Mouse (Mus musculus) C2C12 (cell line): ENCODE results near the gene Muc20.

ENCODE experiments used
- CEBPB ChIP-seq: IDR thresholded peaks from one replicate; pipeline ENCODE4 v1.6.1; 2011; ENCODE audit warnings: low read depth, mild to moderate bottlenecking, control low read depth, moderate library complexity
- CTCF ChIP-seq: IDR thresholded peaks from one replicate; pipeline ENCODE4 v1.5.1; 2011; ENCODE audit not compliant: control insufficient read depth, insufficient read depth, insufficient read length
- FOSL1 ChIP-seq: IDR thresholded peaks from one replicate; pipeline ENCODE4 v1.8.0; 2011; ENCODE audit warnings: mild to moderate bottlenecking, low read length; ENCODE audit not compliant: poor library complexity, insufficient read depth, severe bottlenecking
- MAX ChIP-seq: IDR thresholded peaks from one replicate; pipeline ENCODE4 v1.6.1; 2011; ENCODE audit warnings: mild to moderate bottlenecking, control low read depth
- MYOD1 ChIP-seq: IDR thresholded peaks from one replicate; pipeline ENCODE4 v1.6.1; 2011; ENCODE audit warnings: low read depth; ENCODE audit not compliant: control insufficient read depth, insufficient read length
- MYOG ChIP-seq: IDR thresholded peaks from one replicate; pipeline ENCODE4 v1.6.1; 2011; ENCODE audit not compliant: control insufficient read depth, insufficient read length; ENCODE audit errors: extremely low read depth
- USF1 ChIP-seq: IDR thresholded peaks from one replicate; pipeline ENCODE4 v1.6.1; 2011; ENCODE audit warnings: low read depth, mild to moderate bottlenecking, control low read depth, moderate library complexity

DNA sequence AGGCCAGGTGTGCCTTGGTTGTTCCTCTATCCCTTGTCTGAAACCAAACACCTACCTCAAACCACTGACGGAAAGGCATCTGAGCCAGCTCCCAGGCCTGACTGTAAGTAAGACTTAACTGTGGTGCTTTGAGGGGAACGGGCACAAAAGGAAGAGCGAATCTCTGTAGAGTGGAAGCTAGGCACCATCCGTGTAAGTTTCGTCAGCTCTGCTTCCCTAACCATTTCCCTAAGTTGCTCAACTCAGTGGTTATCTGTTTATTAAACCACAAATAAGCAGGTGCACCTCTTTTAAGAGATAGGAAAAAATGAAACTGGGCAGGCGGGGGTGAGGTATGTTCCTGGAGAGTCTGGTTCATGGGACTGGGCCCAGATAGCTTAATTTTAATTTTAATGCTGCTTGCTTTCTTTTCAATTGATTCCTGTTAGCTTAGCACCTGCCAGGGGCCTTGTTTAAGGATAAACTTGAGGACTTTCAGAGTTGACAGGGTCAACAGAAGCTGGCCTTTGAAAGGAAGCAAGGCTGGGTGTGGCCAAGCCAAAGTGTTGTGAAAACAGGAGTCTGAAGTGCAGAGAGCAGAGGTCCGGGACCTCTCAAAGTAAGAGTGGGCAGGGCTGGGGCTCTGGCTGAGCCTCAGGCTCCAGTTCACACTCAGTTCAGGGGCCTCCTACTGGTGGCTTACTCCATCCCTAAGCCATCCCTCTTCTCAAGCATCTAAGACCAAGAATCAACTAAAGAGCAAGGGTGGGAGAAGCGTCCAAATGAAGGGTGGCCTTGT, 10.4 kb upstream of the Muc20 start:
- no peak for TF ChIP-seq CTCF
- no peak for TF ChIP-seq CEBPB
- TF ChIP-seq MAX: no peak
- TF ChIP-seq MYOG: no peak
- TF ChIP-seq USF1: no peak
- no peak for TF ChIP-seq MYOD1
- no peak for TF ChIP-seq FOSL1
